Mouse (Mus musculus): ENCODE measurements around the gene Dusp14. TPM values are rescaled to one million over a fixed set of nuclear protein-coding genes. Genes with fewer than 3 reads are reported as not detected.

Dusp14 gene
- polyA plus RNA-seq, 1 experiment = 1.8 TPM

- Histone ChIP-seq H3K36me3 (ENCODE audit: control insufficient read depth, insufficient read depth, low read length) (no peaks in the 10 kb centered on the region), H3K27ac (ENCODE audit: insufficient read depth, low read length) (no peak overlapping the region), H3K4me3 (ENCODE audit: extremely low read depth, insufficient read depth, insufficient read length) (no peak overlapping the region), H3K4me1 (ENCODE audit: control insufficient read depth, insufficient read depth, insufficient read length) (no peaks in the 10 kb centered on the region), H3K27me3 (ENCODE audit: control insufficient read depth, insufficient read depth, low read length) (no peaks in the 10 kb centered on the region)
- TF ChIP-seq CTCF (IDR thresholded peaks at IDR 0.05; ENCODE audit: extremely low read depth, insufficient read depth, insufficient read length, insufficient replicate concordance) = no peak
- TF ChIP-seq POLR2A (IDR thresholded peaks at IDR 0.05; ENCODE audit: low read depth, low read length) = no peak
- DNase-seq (ENCODE audit: low read depth in 1 of 2, low spot score in 2 of 2) = no peak
- 92% methylated on average over 2 of the region's 2 CpGs for WGBS
Observed at GRCm38 (mm10) chr11:84059784-84060183, 9.3 kb downstream of the Dusp14 start.

GRCm38 (mm10) chr11:84057418-84057817 is 11.6 kb downstream of the Dusp14 start:
- Histone ChIP-seq H3K27ac (ENCODE audit: insufficient read depth, low read length) (no peak overlapping the region), H3K36me3 (ENCODE audit: control insufficient read depth, insufficient read depth, low read length) (no peaks in the 10 kb centered on the region), H3K4me3 (ENCODE audit: extremely low read depth, insufficient read depth, insufficient read length) (no peak overlapping the region), H3K27me3 (ENCODE audit: control insufficient read depth, insufficient read depth, low read length) (no peaks in the 10 kb centered on the region), H3K4me1 (ENCODE audit: control insufficient read depth, insufficient read depth, insufficient read length) (no peaks in the 10 kb centered on the region)
- no peak for TF ChIP-seq POLR2A (IDR thresholded peaks at IDR 0.05; ENCODE audit: low read depth, low read length)
- no peak for TF ChIP-seq CTCF (IDR thresholded peaks at IDR 0.05; ENCODE audit: extremely low read depth, insufficient read depth, insufficient read length, insufficient replicate concordance)
- no peak for DNase-seq (ENCODE audit: low read depth in 1 of 2, low spot score in 2 of 2)
- 89% methylated on average over 2 of the region's 2 CpGs for WGBS

- WGBS = 86% methylated on average over 10 of the region's 10 CpGs
Observed at GRCm38 (mm10) chr11:84053524-84054163, 15.4 kb downstream of the Dusp14 start.

GRCm38 (mm10) chr11:84053055-84053454 is 16.0 kb downstream of the Dusp14 start:
- no peaks in the 10 kb centered on the region for H3K27me3 ChIP-seq (ENCODE audit: control insufficient read depth, insufficient read depth, low read length)
- TF ChIP-seq POLR2A (IDR thresholded peaks at IDR 0.05; ENCODE audit: low read depth, low read length) (no peak), CTCF (IDR thresholded peaks at IDR 0.05; ENCODE audit: extremely low read depth, insufficient read depth, insufficient read length, insufficient replicate concordance) (no peak)
- no peak overlapping the region for H3K27ac ChIP-seq (ENCODE audit: insufficient read depth, low read length)
- DNase-seq (ENCODE audit: low read depth in 1 of 2, low spot score in 2 of 2) = no peak
- 93% methylated on average over 7 of the region's 7 CpGs for WGBS
- H3K36me3 ChIP-seq (ENCODE audit: control insufficient read depth, insufficient read depth, low read length) = no peaks in the 10 kb centered on the region
- no peaks in the 10 kb centered on the region for H3K4me1 ChIP-seq (ENCODE audit: control insufficient read depth, insufficient read depth, insufficient read length)
- H3K4me3 ChIP-seq (ENCODE audit: extremely low read depth, insufficient read depth, insufficient read length) = no peak overlapping the region

More at GRCm38 (mm10) chr11:84053524-84054163, 15.4 kb downstream of the Dusp14 start:
- no peaks in the 10 kb centered on the region for H3K36me3 ChIP-seq (ENCODE audit: control insufficient read depth, insufficient read depth, low read length)
- no peaks in the 10 kb centered on the region for H3K4me1 ChIP-seq (ENCODE audit: control insufficient read depth, insufficient read depth, insufficient read length)
- no peak overlapping the region for H3K4me3 ChIP-seq (ENCODE audit: extremely low read depth, insufficient read depth, insufficient read length)
- no peak for DNase-seq (ENCODE audit: low read depth in 1 of 2, low spot score in 2 of 2)
- no peaks in the 10 kb centered on the region for H3K27me3 ChIP-seq (ENCODE audit: control insufficient read depth, insufficient read depth, low read length)
- H3K27ac ChIP-seq (ENCODE audit: insufficient read depth, low read length) = no peak overlapping the region
- TF ChIP-seq CTCF (IDR thresholded peaks at IDR 0.05; ENCODE audit: extremely low read depth, insufficient read depth, insufficient read length, insufficient replicate concordance) = no peak
- TF ChIP-seq POLR2A (IDR thresholded peaks at IDR 0.05; ENCODE audit: low read depth, low read length) = no peak

GRCm38 (mm10) chr11:84048411-84048810 is 20.6 kb downstream of the Dusp14 start:
- Histone ChIP-seq H3K36me3 (ENCODE audit: control insufficient read depth, insufficient read depth, low read length) (no peaks in the 10 kb centered on the region), H3K27ac (ENCODE audit: insufficient read depth, low read length) (no peak overlapping the region), H3K4me3 (ENCODE audit: extremely low read depth, insufficient read depth, insufficient read length) (no peak overlapping the region), H3K4me1 (ENCODE audit: control insufficient read depth, insufficient read depth, insufficient read length) (no peaks in the 10 kb centered on the region), H3K27me3 (ENCODE audit: control insufficient read depth, insufficient read depth, low read length) (no peaks in the 10 kb centered on the region)
- DNase-seq (ENCODE audit: low read depth in 1 of 2, low spot score in 2 of 2) = no peak
- no peak for TF ChIP-seq CTCF (IDR thresholded peaks at IDR 0.05; ENCODE audit: extremely low read depth, insufficient read depth, insufficient read length, insufficient replicate concordance)
- TF ChIP-seq POLR2A (IDR thresholded peaks at IDR 0.05; ENCODE audit: low read depth, low read length) = no peak
- WGBS = 48% methylated on average over 10 of the region's 10 CpGs

GRCm38 (mm10) chr11:84047270-84047669 is 21.8 kb downstream of the Dusp14 start:
- Histone ChIP-seq H3K27ac (ENCODE audit: insufficient read depth, low read length) (no peak overlapping the region), H3K4me3 (ENCODE audit: extremely low read depth, insufficient read depth, insufficient read length) (no peak overlapping the region), H3K4me1 (ENCODE audit: control insufficient read depth, insufficient read depth, insufficient read length) (no peaks in the 10 kb centered on the region), H3K36me3 (ENCODE audit: control insufficient read depth, insufficient read depth, low read length) (peaks cover 6% of the 10 kb centered on the region; the same call in 1 of the 2 replicates), H3K27me3 (ENCODE audit: control insufficient read depth, insufficient read depth, low read length) (no peaks in the 10 kb centered on the region)
- 79% methylated on average over 4 of the region's 4 CpGs for WGBS
- TF ChIP-seq CTCF (IDR thresholded peaks at IDR 0.05; ENCODE audit: extremely low read depth, insufficient read depth, insufficient read length, insufficient replicate concordance) = no peak
- no peak for TF ChIP-seq POLR2A (IDR thresholded peaks at IDR 0.05; ENCODE audit: low read depth, low read length)
- no peak for DNase-seq (ENCODE audit: low read depth in 1 of 2, low spot score in 2 of 2)

GRCm38 (mm10) chr11:84044988-84045387 is 24.1 kb downstream of the Dusp14 start:
- Histone ChIP-seq H3K27me3 (ENCODE audit: control insufficient read depth, insufficient read depth, low read length) (no peaks in the 10 kb centered on the region), H3K36me3 (ENCODE audit: control insufficient read depth, insufficient read depth, low read length) (peaks cover 20% of the 10 kb centered on the region), H3K4me3 (ENCODE audit: extremely low read depth, insufficient read depth, insufficient read length) (no peak overlapping the region), H3K4me1 (ENCODE audit: control insufficient read depth, insufficient read depth, insufficient read length) (no peaks in the 10 kb centered on the region), H3K27ac (ENCODE audit: insufficient read depth, low read length) (no peak overlapping the region)
- no peak for DNase-seq (ENCODE audit: low read depth in 1 of 2, low spot score in 2 of 2)
- TF ChIP-seq CTCF (IDR thresholded peaks at IDR 0.05; ENCODE audit: extremely low read depth, insufficient read depth, insufficient read length, insufficient replicate concordance) (no peak), POLR2A (IDR thresholded peaks at IDR 0.05; ENCODE audit: low read depth, low read length) (no peak)
- WGBS = 36% methylated on average over 1 of the region's 1 CpGs
